Mouse (Mus musculus) C2C12 (cell line): Measurements from ENCODE around the gene Nmnat3.

Experiments used
- CEBPB ChIP-seq: IDR thresholded peaks from one replicate; pipeline ENCODE4 v1.6.1; 2011; ENCODE audit warnings: low read depth, mild to moderate bottlenecking, control low read depth, moderate library complexity
- CTCF ChIP-seq: IDR thresholded peaks from one replicate; pipeline ENCODE4 v1.5.1; 2011; ENCODE audit not compliant: control insufficient read depth, insufficient read depth, insufficient read length
- FOSL1 ChIP-seq: IDR thresholded peaks from one replicate; pipeline ENCODE4 v1.8.0; 2011; ENCODE audit warnings: mild to moderate bottlenecking, low read length; ENCODE audit not compliant: poor library complexity, insufficient read depth, severe bottlenecking
- MAX ChIP-seq: IDR thresholded peaks from one replicate; pipeline ENCODE4 v1.6.1; 2011; ENCODE audit warnings: mild to moderate bottlenecking, control low read depth
- MYOD1 ChIP-seq: IDR thresholded peaks from one replicate; pipeline ENCODE4 v1.6.1; 2011; ENCODE audit warnings: low read depth; ENCODE audit not compliant: control insufficient read depth, insufficient read length
- MYOG ChIP-seq: IDR thresholded peaks from one replicate; pipeline ENCODE4 v1.6.1; 2011; ENCODE audit not compliant: control insufficient read depth, insufficient read length; ENCODE audit errors: extremely low read depth
- USF1 ChIP-seq: IDR thresholded peaks from one replicate; pipeline ENCODE4 v1.6.1; 2011; ENCODE audit warnings: low read depth, mild to moderate bottlenecking, control low read depth, moderate library complexity

GRCm38 (mm10) chr9:98296383-98297201, 9.4 kb downstream of the Nmnat3 start:
- no peak for TF ChIP-seq MYOG
- TF ChIP-seq CTCF: no peak
- TF ChIP-seq MAX: no peak
- TF ChIP-seq USF1: peak; percentile 47
- TF ChIP-seq CEBPB: no peak
- no peak for TF ChIP-seq FOSL1
- TF ChIP-seq MYOD1: no peak
